Mouse (Mus musculus) forelimb bud, embryonic 11.5 days (tissue): ENCODE results near the gene Cdca5.

Source experiments
- DNase-seq: peaks from one replicate; pipeline ENCODE4 v3.0.0-alpha.2; 2012; ENCODE audit warnings: low read depth, low spot score

Gene Cdca5

GRCm38 (mm10) chr19:6140678-6141393 lies 56.1 kb downstream of the Cdca5 start, which contains the start of gene Batf2:
Gene Batf2, plus strand, starts transcription at chr19:6140983.
- DNase-seq: peak; percentile 97

DNA sequence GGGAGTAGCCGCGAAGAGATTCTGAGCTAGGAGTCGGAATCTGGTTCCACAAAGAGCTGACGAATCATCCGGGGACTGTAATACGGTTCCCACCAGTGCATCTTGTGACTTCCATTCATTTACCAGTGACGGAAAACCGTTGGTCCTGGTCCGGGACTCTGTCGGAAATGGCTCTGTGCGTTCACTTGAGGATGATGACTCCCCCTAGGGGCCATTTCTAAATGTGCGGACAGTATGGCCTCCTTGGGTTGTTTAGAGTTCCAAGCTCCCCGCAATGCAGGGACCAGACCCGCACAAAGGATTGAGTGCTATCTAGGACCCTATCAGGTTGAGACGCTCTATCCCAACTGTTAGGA lies 56.6 kb downstream of the Cdca5 start, which contains the start of gene Arl2:
Gene Arl2, minus strand, starts transcription at position 155 of the 356 bp plus-strand sequence.
- peak; percentile 92 for DNase-seq
